Mouse (Mus musculus) MEL (cell line): ENCODE data around the gene Rad21l. TPM values are rescaled to one million over a fixed set of nuclear protein-coding genes. Genes with fewer than 3 reads are reported as not detected.

ENCODE experiments used
- DNase-seq: peaks from one replicate; pipeline ENCODE4 v3.0.0; 2011; ENCODE audit warnings: low read depth, low spot score
- H3K27ac ChIP-seq: 2 replicates; pipeline ENCODE4 v1.5.1; 2012; ENCODE audit warnings: low read depth, mild to moderate bottlenecking, control low read depth, low read length, moderate library complexity; ENCODE audit not compliant: control insufficient read depth
- H3K27me3 ChIP-seq, 2 experiments: fragments of 150-350 bp in 1 of 2; sonication (generic) in 1 of 2; 2 replicates each; pipeline ENCODE4 v1.6.1; 2012; ENCODE audit warnings: low read length in 2 of 2, mild to moderate bottlenecking in 2 of 2, improper control_type of control experiment in 1 of 2, moderate library complexity in 1 of 2; ENCODE audit not compliant: insufficient read depth in 2 of 2, control insufficient read depth in 1 of 2
- H3K36me3 ChIP-seq, 2 experiments: 2 replicates each; pipeline ENCODE4 v1.6.1; 2012 to 2014; ENCODE audit warnings: low read length in 2 of 2, improper control_type of control experiment in 1 of 2, inconsistent platforms in 1 of 2, mild to moderate bottlenecking in 1 of 2; ENCODE audit not compliant: insufficient read depth in 2 of 2, control insufficient read depth in 1 of 2
- H3K4me1 ChIP-seq, 2 experiments: fragments of 150-350 bp in 1 of 2; sonication (generic) in 1 of 2; 2 replicates each; pipeline ENCODE4 v1.6.1; 2012; ENCODE audit warnings: low read length in 2 of 2, improper control_type of control experiment in 1 of 2, mild to moderate bottlenecking in 1 of 2; ENCODE audit not compliant: insufficient read depth in 2 of 2, control insufficient read depth in 1 of 2
- H3K4me3 ChIP-seq, 2 experiments: fragments of 150-350 bp in 1 of 2; sonication (generic) in 1 of 2; 2 replicates each; pipeline ENCODE4 v1.5.1; 2012; ENCODE audit warnings: low read depth in 2 of 2, low read length in 2 of 2, mild to moderate bottlenecking in 2 of 2, moderate library complexity in 2 of 2, control low read depth in 1 of 2, improper control_type of control experiment in 1 of 2; ENCODE audit not compliant: control insufficient read depth in 1 of 2, insufficient read depth in 1 of 2
- H3K79me2 ChIP-seq: 2 replicates; pipeline ENCODE4 v1.6.1; 2012; ENCODE audit warnings: mild to moderate bottlenecking, low read length, moderate library complexity; ENCODE audit not compliant: control insufficient read depth, poor library complexity, insufficient read depth
- H3K9ac ChIP-seq: 2 replicates; pipeline ENCODE4 v1.6.1; 2012; ENCODE audit warnings: low read depth, mild to moderate bottlenecking, control low read depth, low read length, moderate library complexity; ENCODE audit not compliant: control insufficient read depth, poor library complexity, severe bottlenecking
- H3K9me3 ChIP-seq: fragments of 150-350 bp; sonication (generic); replicated peaks from 2 replicates; pipeline ENCODE4 v1.6.1; 2012; ENCODE audit warnings: mild to moderate bottlenecking, low read length, improper control_type of control experiment, moderate library complexity; ENCODE audit not compliant: insufficient read depth
- BHLHE40 ChIP-seq: IDR thresholded peaks from 2 replicates; pipeline ENCODE4 v1.6.1; 2012; ENCODE audit warnings: low read depth, mild to moderate bottlenecking, inconsistent platforms, low read length, improper control_type of control experiment, borderline replicate concordance
- E2F4 ChIP-seq: IDR thresholded peaks from 2 replicates; pipeline ENCODE4 v1.6.1; 2011; ENCODE audit warnings: low read depth, low read length, improper control_type of control experiment, borderline replicate concordance
- MEF2A ChIP-seq: IDR thresholded peaks from 2 replicates; pipeline ENCODE4 v1.6.1; 2014; ENCODE audit warnings: low read depth, mild to moderate bottlenecking, inconsistent platforms, low read length, improper control_type of control experiment; ENCODE audit not compliant: poor library complexity, insufficient replicate concordance, severe bottlenecking; ENCODE audit errors: extremely low read depth
- MXI1 ChIP-seq: IDR thresholded peaks from 2 replicates; pipeline ENCODE4 v1.6.1; 2011; ENCODE audit warnings: mild to moderate bottlenecking, low read depth, low read length, improper control_type of control experiment
- POLR2A ChIP-seq, 2 experiments: IDR thresholded peaks; 2 replicates each; pipeline ENCODE4 v1.6.1; 2011 to 2012; ENCODE audit warnings: low read length in 2 of 2, mild to moderate bottlenecking in 2 of 2, control low read depth in 1 of 2, improper control_type of control experiment in 1 of 2, low read depth in 1 of 2, moderate library complexity in 1 of 2; ENCODE audit not compliant: control insufficient read depth in 1 of 2, insufficient read depth in 1 of 2, poor library complexity in 1 of 2
- SMC3 ChIP-seq: IDR thresholded peaks from 2 replicates; pipeline ENCODE4 v1.6.1; 2011; ENCODE audit warnings: low read depth, low read length, improper control_type of control experiment
- polyA plus RNA-seq, 2 experiments: library from polyadenylated mRNA; stranded (reverse) in 1 of 2; unstranded in 1 of 2; fragments of >175 nt in 1 of 2; fragments of >200 nt in 1 of 2; gene quantifications; 2 replicates each; pipeline versions ENCODE4 v1.2.1 to v1.2.4; 2012; ENCODE audit warnings: low replicate concordance in 2 of 2, low read depth in 1 of 2; ENCODE audit not compliant: insufficient read length in 2 of 2, insufficient read depth in 1 of 2, missing spikeins in 1 of 2
- total RNA-seq: library from RNA; depleted of rRNA; stranded (reverse); fragments of 300-350 nt; gene quantifications from 2 replicates; pipeline ENCODE4 v1.2.3, GENCODE M21; 2012; rRNA removed

Rad21l gene
- total and polyA plus RNA-seq, 3 experiments: not detected

DNA sequence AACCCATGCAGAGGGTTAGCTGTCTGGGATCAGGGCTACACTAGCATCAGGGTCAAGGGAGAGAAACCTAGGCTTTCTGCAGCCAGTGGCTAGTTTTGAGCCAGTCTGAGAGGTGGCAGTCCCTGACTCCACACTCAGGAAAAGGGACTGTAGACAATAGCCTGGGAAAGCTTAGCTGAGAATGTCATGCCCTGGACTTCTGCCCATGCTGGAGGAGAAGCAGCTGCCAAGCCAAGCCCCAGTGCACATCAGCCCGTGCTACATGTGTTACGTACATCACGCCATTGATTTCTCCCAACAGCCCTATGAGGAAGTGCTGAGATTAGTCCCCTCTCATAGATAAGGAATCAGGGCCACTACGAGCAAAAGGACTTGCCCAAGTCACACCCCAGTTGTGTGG is 66.2 kb downstream of the Rad21l start:
- H3K9me3 ChIP-seq: no peaks in the 10 kb centered on the region
- H3K79me2 ChIP-seq: no peaks in the 10 kb centered on the region
- no peak overlapping the region for H3K4me3 ChIP-seq
- H3K36me3 ChIP-seq: no peaks in the 10 kb centered on the region
- H3K4me1 ChIP-seq: no peaks in the 10 kb centered on the region
- H3K27me3 ChIP-seq: 0 out of 4 replicates have a peak, but pooled peaks cover 0 to 3% of the 10 kb centered on the region in 2 experiments
- no peak for DNase-seq
- H3K9ac ChIP-seq: no peak overlapping the region
- TF ChIP-seq BHLHE40 (no peak), SMC3 (no peak), POLR2A (IDR thresholded peaks at IDR 0.05; ENCODE audit: control insufficient read depth in 1 of 2, insufficient read depth in 1 of 2, low read depth in 1 of 2, low read length in 2 of 2, poor library complexity in 1 of 2) (no peak), MEF2A (no peak)
- H3K27ac ChIP-seq: no peak overlapping the region

DNA sequence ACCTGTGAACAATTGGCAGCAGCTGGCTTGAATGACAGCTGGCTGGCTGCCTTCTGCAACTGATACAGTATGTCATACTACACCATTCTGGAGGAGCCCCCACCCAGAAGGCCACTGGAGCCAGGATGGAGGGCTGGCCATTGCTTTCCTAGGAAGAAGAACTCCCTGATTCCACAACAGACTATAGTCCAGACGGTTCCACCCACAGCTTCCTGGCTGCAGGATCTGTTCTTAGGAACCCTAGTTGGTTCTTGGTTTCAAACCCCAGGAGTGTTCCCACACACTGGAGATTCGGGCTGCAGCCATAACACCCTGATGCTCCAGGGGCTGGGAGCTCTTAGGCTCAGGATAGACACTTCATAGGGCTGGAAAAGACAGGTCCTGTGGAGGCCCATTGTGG is 70.3 kb downstream of the Rad21l start:
- no peak for DNase-seq
- Histone ChIP-seq H3K27ac (no peak overlapping the region), H3K27me3 (no peaks in the 10 kb centered on the region), H3K9ac (no peak overlapping the region), H3K79me2 (no peaks in the 10 kb centered on the region), H3K4me1 (no peaks in the 10 kb centered on the region), H3K4me3 (no peak overlapping the region), H3K9me3 (no peaks in the 10 kb centered on the region), H3K36me3 (no peaks in the 10 kb centered on the region)
- TF ChIP-seq MEF2A (no peak), MXI1 (no peak), E2F4 (no peak)

Other genes starting within 250 kb of the Rad21l start
- not detected in 2 replicates for gene 4921509C19Rik, start 192.4 kb downstream of the Rad21l start, total RNA-seq
- gene 4921509C19Rik, start 192.4 kb downstream of the Rad21l start, polyA plus RNA-seq: not detected
- 182 and 199 TPM in 2 replicates for gene Nsfl1c, start 174.4 kb downstream of the Rad21l start, total RNA-seq
- 100 to 1,000 TPM; 260 to 394 TPM for gene Nsfl1c, start 174.4 kb downstream of the Rad21l start, polyA plus RNA-seq
- 26.2 and 33.0 TPM in 2 replicates for gene Fkbp1a, start 126.0 kb downstream of the Rad21l start, total RNA-seq
- gene Fkbp1a, start 126.0 kb downstream of the Rad21l start, polyA plus RNA-seq: 1,000 to 10,000 TPM in 1 of 2 experiments, 100 to 1,000 TPM in 1; 304 to 1,080 TPM
- not detected in 2 replicates for gene Sdcbp2, start 95.9 kb downstream of the Rad21l start, total RNA-seq
- under 1 TPM in 1 of 2 experiments, not detected in 1; 0.25 TPM for gene Sdcbp2, start 95.9 kb downstream of the Rad21l start, polyA plus RNA-seq
- not detected in 2 replicates for gene Snph, start 35.9 kb downstream of the Rad21l start, total RNA-seq
- not detected for gene Snph, start 35.9 kb downstream of the Rad21l start, polyA plus RNA-seq
- not detected in 2 replicates for gene Tmem74b, start 33.5 kb upstream of the Rad21l start, total RNA-seq
- not detected for gene Tmem74b, start 33.5 kb upstream of the Rad21l start, polyA plus RNA-seq
- gene Psmf1, start 75.7 kb upstream of the Rad21l start, total RNA-seq: 46.5 and 60.2 TPM in 2 replicates
- gene Psmf1, start 75.7 kb upstream of the Rad21l start, polyA plus RNA-seq: 100 to 1,000 TPM in 1 of 2 experiments, not detected in 1; 112 TPM
- gene Rspo4, start 174.4 kb upstream of the Rad21l start, total RNA-seq: not detected in 2 replicates
- not detected for gene Rspo4, start 174.4 kb upstream of the Rad21l start, polyA plus RNA-seq
- gene Angpt4, start 242.7 kb upstream of the Rad21l start, total RNA-seq: not detected in 2 replicates
- gene Angpt4, start 242.7 kb upstream of the Rad21l start, polyA plus RNA-seq: not detected